Comparison of ENCODE assay signal across 29 mouse cellular contexts in the genomic region with DNA sequence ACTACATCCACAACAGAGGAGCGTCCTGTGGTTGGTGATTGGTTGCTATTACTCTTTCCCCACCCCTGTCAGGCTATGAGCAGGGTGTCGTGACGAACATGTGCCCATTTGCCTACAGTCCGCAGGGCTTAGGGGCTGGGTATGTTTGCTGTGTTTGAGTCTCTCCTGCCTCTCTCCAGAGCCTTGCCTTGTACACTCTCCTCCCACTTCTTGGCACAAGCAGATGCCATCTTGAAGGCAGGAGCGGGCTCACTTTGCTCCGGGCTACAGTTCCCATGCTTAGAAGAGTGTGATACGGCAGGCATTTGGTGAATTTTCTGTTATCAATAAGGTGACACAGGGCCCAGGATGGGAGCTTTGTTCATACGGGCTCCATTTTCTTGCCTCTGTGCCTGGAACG.
"Had no signal": no experiment of that assay in that cellular context is flagged by ENCODE, and none has a peak within 500 bp of the region (broad histone marks: within the 10 kb centered on the region; RNA-seq: fewer than 3 reads in every experiment).

No protein-coding gene starts in this region.

- H3K27ac ChIP-seq: embryonic facial prominence, embryonic 10.5 days; embryonic facial prominence, embryonic 12.5 days; embryonic facial prominence, embryonic 13.5 days; embryonic facial prominence, embryonic 15.5 days; forebrain, embryonic 10.5 days; forebrain, embryonic 12.5 days; forebrain, embryonic 13.5 days; forebrain, embryonic 15.5 days; gastrocnemius, adult 2 months; heart, adult 2 months; heart, embryonic 10.5 days had no signal

- DNase-seq: cerebellum, adult 2 months; cerebellum, adult 8-10 months; cerebellum, adult 9-10 months; cerebellum, adult 9-11 months; cerebellum, postnatal 14 days; cerebellum, postnatal 25 days; cerebellum, postnatal 36 days; embryo, embryonic 11 days; forebrain, postnatal 0 days; gastrocnemius, adult 2 months; gastrocnemius, postnatal 10 days; gastrocnemius, postnatal 14 days; gastrocnemius, postnatal 25 days; gastrocnemius, postnatal 36 days; heart, adult 11 months; heart, adult 18-20 months; heart, adult 2 months had no signal

- ATAC-seq: forebrain, embryonic 13.5 days; forebrain, embryonic 14.5 days; forebrain, embryonic 15.5 days; forebrain, embryonic 16.5 days; forebrain, postnatal 0 days had no signal

- H3K4me3 ChIP-seq: embryonic facial prominence, embryonic 10.5 days; embryonic facial prominence, embryonic 12.5 days; embryonic facial prominence, embryonic 13.5 days; embryonic facial prominence, embryonic 15.5 days; erythroblast, embryonic 14.5 days; forebrain, embryonic 10.5 days; forebrain, embryonic 12.5 days; forebrain, embryonic 13.5 days; forebrain, embryonic 15.5 days; gastrocnemius, adult 2 months; heart, adult 2 months; heart, embryonic 10.5 days had no signal
